Mouse (Mus musculus): ENCODE measurements at regions not wholly inside any gene's neighbourhood (a gene's known extent, or its start where the extent isn't known, plus 50 kb on each side); places are given as distances from the start of the nearest gene placed in this dataset.

GRCm38 (mm10) chr9:32910641-32911040 is 274.6 kb downstream of the Ets1 start:
- no peak for DNase-seq

- DNase-seq, result no peak
Observed at GRCm38 (mm10) chr9:32915633-32916032, 279.6 kb downstream of the Ets1 start.

- DNase-seq, result no peak
Observed at GRCm38 (mm10) chr9:32916731-32917130, 280.7 kb downstream of the Ets1 start.

GRCm38 (mm10) chr9:32923925-32924324 is 287.9 kb downstream of the Ets1 start:
- no peak for DNase-seq

GRCm38 (mm10) chr9:32924333-32924886 is 288.4 kb downstream of the Ets1 start:
- DNase-seq, result no peak

- DNase-seq, result no peak
Observed at GRCm38 (mm10) chr9:32925036-32925435, 289.0 kb downstream of the Ets1 start.

- DNase-seq, result no peak
Observed at GRCm38 (mm10) chr9:32925720-32926595, 289.9 kb downstream of the Ets1 start.

GRCm38 (mm10) chr9:32927656-32928055 is 291.6 kb downstream of the Ets1 start:
- DNase-seq, result no peak

GRCm38 (mm10) chr9:32928289-32929000 is 292.4 kb downstream of the Ets1 start:
- no peak for DNase-seq

GRCm38 (mm10) chr9:32929331-32929730 is 293.3 kb downstream of the Ets1 start:
- no peak for DNase-seq

GRCm38 (mm10) chr9:32929826-32930225 is 293.8 kb downstream of the Ets1 start:
- no peak for DNase-seq

- no peak for DNase-seq
Observed at GRCm38 (mm10) chr9:32931266-32932005, 295.4 kb downstream of the Ets1 start.

GRCm38 (mm10) chr9:32933237-32934071 is 297.4 kb downstream of the Ets1 start:
- DNase-seq, result no peak

GRCm38 (mm10) chr9:32934436-32934835 is 298.4 kb downstream of the Ets1 start:
- no peak for DNase-seq

- no peak for DNase-seq
Observed at GRCm38 (mm10) chr9:32936462-32936861, 300.4 kb downstream of the Ets1 start.

GRCm38 (mm10) chr9:32937391-32937790 is 301.4 kb downstream of the Ets1 start:
- DNase-seq, result no peak

- no peak for DNase-seq
Observed at GRCm38 (mm10) chr9:32938857-32939256, 302.8 kb downstream of the Ets1 start.

- no peak for DNase-seq
Observed at GRCm38 (mm10) chr9:32939626-32940025, 303.6 kb downstream of the Ets1 start.

- DNase-seq, result peak; percentile 78
Observed at GRCm38 (mm10) chr9:32940111-32940813, 304.2 kb downstream of the Ets1 start.

- no peak for DNase-seq
Observed at GRCm38 (mm10) chr9:32940919-32941767, 305.1 kb downstream of the Ets1 start.

- no peak for DNase-seq
Observed at GRCm38 (mm10) chr9:32941768-32942030, 305.7 kb downstream of the Ets1 start.

All from right cerebral cortex, postnatal 14 days (tissue).